In the genomic region with DNA sequence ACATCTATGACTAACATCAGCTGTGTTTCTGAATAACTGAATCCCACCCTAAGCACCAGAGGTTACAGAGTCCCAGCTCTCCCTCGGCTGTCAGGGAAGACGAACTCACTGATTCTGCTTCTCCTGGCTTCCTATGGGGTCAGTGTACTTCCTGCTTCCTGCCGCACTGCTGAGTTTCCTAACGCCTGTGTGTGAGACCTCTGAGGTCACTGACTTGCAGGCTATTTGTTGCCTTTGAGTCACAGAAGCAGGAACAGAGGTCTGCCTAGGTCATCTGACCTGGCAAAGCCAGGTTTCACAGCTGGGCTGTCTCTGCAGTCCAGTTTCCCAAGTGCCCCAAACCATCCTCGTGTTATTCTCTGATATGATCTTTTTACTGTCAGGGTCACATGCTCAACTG, we compare ENCODE assay signal across 7 mouse cellular contexts. TPM values are rescaled to one million over a fixed set of nuclear protein-coding genes. Genes with fewer than 3 reads are reported as not detected.
A peak's percentile ranks its signal among the peaks of the same experiment; 100 is the strongest.
DNase-seq lines count a peak whose midpoint lies in the region; ATAC-seq and TF ChIP-seq lines count a peak whose summit lies in the region.

No protein-coding gene starts in this region.

- peaks cover 72% of the 10 kb centered on the region for H3K79me2 ChIP-seq in myocyte (ENCODE audit: control insufficient read depth, insufficient read depth)

- H3K9ac ChIP-seq in heart, embryonic 13.5 days: 0 out of 2 replicates have a peak overlapping the region, but pooled peaks have one; percentile 16

- H3K27ac ChIP-seq in brown adipose tissue, adult 24 weeks (replicated peaks; ENCODE audit: low read depth, low read length): peak overlapping the region; percentile 38
- peak overlapping the region; percentile 49 for H3K27ac ChIP-seq in heart, embryonic 13.5 days (replicated peaks)
- H3K27ac ChIP-seq in limb, embryonic 10.5 days: 0 out of 2 replicates have a peak overlapping the region, but pooled peaks have one; percentile 12
- no peak overlapping the region for H3K27ac ChIP-seq in cerebellum, adult 2 months (ENCODE audit: insufficient read depth, low read length)

- H3K4me2 ChIP-seq in heart, embryonic 13.5 days: no peak overlapping the region
- H3K4me2 ChIP-seq in myocyte (ENCODE audit: low read depth): peak overlapping the region; percentile 46

- H3K36me3 ChIP-seq in heart, embryonic 13.5 days: no peaks in the 10 kb centered on the region
- H3K36me3 ChIP-seq in limb, embryonic 10.5 days: no peaks in the 10 kb centered on the region
- H3K36me3 ChIP-seq in myocyte (ENCODE audit: control insufficient read depth, insufficient read depth): no peaks in the 10 kb centered on the region

- intact Hi-C loops in left cerebral cortex, postnatal 10 days (cut with DNase I): no loop called here

- peaks cover 25% of the 10 kb centered on the region for H3K4me1 ChIP-seq in brown adipose tissue, adult 24 weeks (ENCODE audit: control insufficient read depth, insufficient read depth, insufficient read length, low read length)
- H3K4me1 ChIP-seq in heart, embryonic 13.5 days: peaks cover 72% of the 10 kb centered on the region
- peaks cover 31% of the 10 kb centered on the region for H3K4me1 ChIP-seq in limb, embryonic 10.5 days
- peaks cover 58% of the 10 kb centered on the region for H3K4me1 ChIP-seq in cerebellum, adult 2 months (ENCODE audit: control insufficient read depth, insufficient read depth, low read length)

- ATAC-seq in heart, embryonic 13.5 days (ENCODE audit: extremely low read depth, insufficient number of reproducible peaks, low FRiP score, low TSS enrichment): no peak

- no peak for DNase-seq in limb, embryonic 10.5 days (ENCODE audit: low spot score)
- DNase-seq in thymus, postnatal 10 days (ENCODE audit: low spot score in 2 of 2): no peak
- DNase-seq in left cerebral cortex, postnatal 10 days (ENCODE audit: extremely low spot score in 1 of 2, low spot score in 2 of 2): no peak
- DNase-seq in cerebellum, adult 2 months: no peak

- H3ac ChIP-seq in myocyte (ENCODE audit: control insufficient read depth, insufficient read length): no peak overlapping the region

- 0 out of 2 replicates have a peak overlapping the region, but pooled peaks have one; percentile 1 for H3K4me3 ChIP-seq in brown adipose tissue, adult 24 weeks (ENCODE audit: insufficient read depth, low read depth, low read length)
- H3K4me3 ChIP-seq in heart, embryonic 13.5 days: no peak overlapping the region
- no peak overlapping the region for H3K4me3 ChIP-seq in limb, embryonic 10.5 days
- no peak overlapping the region for H3K4me3 ChIP-seq in myocyte
- no peak overlapping the region for H3K4me3 ChIP-seq in cerebellum, adult 2 months (replicated peaks; ENCODE audit: insufficient read depth, low read depth, low read length)

- TF ChIP-seq CTCF in cerebellum, adult 2 months (IDR thresholded peaks at IDR 0.05; ENCODE audit: borderline replicate concordance, insufficient read depth, low read depth, low read length): no peak

- 22% methylated on average over 5 of the region's 5 CpGs for WGBS in heart, embryonic 13.5 days
- WGBS in limb, embryonic 10.5 days: 17% methylated on average over 5 of the region's 5 CpGs
- WGBS in cerebellum, adult 2 months: 35% methylated on average over 5 of the region's 5 CpGs

- no peak for TF ChIP-seq POLR2A in myocyte (IDR thresholded peaks at IDR 0.05; ENCODE audit: insufficient read length, low read depth)
- TF ChIP-seq POLR2A in cerebellum, adult 2 months (IDR thresholded peaks at IDR 0.05; ENCODE audit: borderline replicate concordance, insufficient read depth, low read length): no peak

- H3K27me3 ChIP-seq in heart, embryonic 13.5 days (replicated peaks): no peaks in the 10 kb centered on the region
- H3K27me3 ChIP-seq in limb, embryonic 10.5 days (ENCODE audit: low read depth, poor library complexity, severe bottlenecking): no peaks in the 10 kb centered on the region
- H3K27me3 ChIP-seq in myocyte (ENCODE audit: control insufficient read depth, insufficient read depth, insufficient read length): no peaks in the 10 kb centered on the region
- H3K27me3 ChIP-seq in cerebellum, adult 2 months (ENCODE audit: control insufficient read depth, insufficient read depth, low read length): no peaks in the 10 kb centered on the region

- no peaks in the 10 kb centered on the region for H3K9me3 ChIP-seq in heart, embryonic 13.5 days
- H3K9me3 ChIP-seq in limb, embryonic 10.5 days (replicated peaks): no peaks in the 10 kb centered on the region

TF ChIP-seq in myocyte, 11 proteins besides CTCF, POLR2A, EP300 and RAD21:
- TF ChIP-seq MYOG (IDR thresholded peaks at IDR 0.05; ENCODE audit: control insufficient read depth in 1 of 3, insufficient read depth in 1 of 3, insufficient read length in 2 of 3, low read depth in 2 of 3) (peak in 1 of 3 experiments; percentile 12), TCF12 (IDR thresholded peaks at IDR 0.05; ENCODE audit: insufficient read depth, poor library complexity, severe bottlenecking) (no peak), USF1 (IDR thresholded peaks at IDR 0.05; ENCODE audit: low read depth) (peak; percentile 24), POLR2AphosphoS2 (IDR thresholded peaks at IDR 0.05; ENCODE audit: insufficient read length, low read depth) (no peak), MYOD1 (IDR thresholded peaks at IDR 0.05; ENCODE audit: control insufficient read depth in 1 of 3, insufficient read length in 2 of 3, low read depth in 2 of 3) (peak in 1 of 3 experiments; percentile 36), TCF3 (IDR thresholded peaks at IDR 0.05; ENCODE audit: insufficient read length, low read depth) (no peak), MAX (IDR thresholded peaks at IDR 0.05; ENCODE audit: low read depth) (no peak), SRF (IDR thresholded peaks at IDR 0.05; ENCODE audit: control insufficient read depth, insufficient read length, low read depth) (no peak), CEBPB (IDR thresholded peaks at IDR 0.05; ENCODE audit: insufficient read depth, poor library complexity, severe bottlenecking) (no peak), E2F4 (IDR thresholded peaks at IDR 0.05; ENCODE audit: insufficient read depth) (no peak), REST (IDR thresholded peaks at IDR 0.05; ENCODE audit: insufficient read depth, insufficient read length) (no peak)

RNA-seq across cellular contexts. Expression of a gene that starts 30.0 kb away (rescaled TPM):
- 3.8 and 6.7 TPM in 2 replicates for polyA plus RNA-seq in brown adipose tissue, adult 24 weeks (2012; ENCODE audit: insufficient read depth, insufficient read length, missing spikeins)
- 8.8 and 9.7 TPM in 2 replicates for polyA plus RNA-seq in heart, embryonic 13.5 days (2015; fragmentation: Nextera tagmentation; extraction: Ambion mirVana)
- polyA plus RNA-seq in limb, embryonic 10.5 days (2016; fragmentation: Nextera tagmentation; extraction: Ambion mirVana): 10.3 and 11.3 TPM in 2 replicates
- polyA plus RNA-seq in myocyte (2012; fragmentation: generic; extraction: Trizol): 70.0 TPM
- 10 to 100 TPM; 63.0 to 70.2 TPM for total RNA-seq in left cerebral cortex, postnatal 10 days (2021)
- polyA plus RNA-seq in cerebellum, adult 2 months (2012; rRNA removed): 53.5 and 59.4 TPM in 2 replicates
